Mouse (Mus musculus): Measurements from ENCODE around the gene 4930524B15Rik.

GRCm38 (mm10) chr11:31983249-31983648, 17.9 kb downstream of the 4930524B15Rik start:
- TF ChIP-seq CTCF (IDR thresholded peaks at IDR 0.05; ENCODE audit: extremely low read depth, insufficient read length, insufficient replicate concordance, low read depth, low read length) (no peak), POLR2A (IDR thresholded peaks at IDR 0.05; ENCODE audit: low read depth, low read length) (no peak)

Measured in small intestine, adult 2 months (tissue).